Mouse (Mus musculus): ENCODE measurements around the gene Manba.

Manba gene

GRCm38 (mm10) chr3:135516891-135517290 lies 31.5 kb downstream of the Manba start:
- in situ Hi-C loops (cut with MboI; ENCODE audit: low pct_unique_long_range_greater_than_20kb in 1 of 2, low sequenced_read_pairs in 2 of 2, unreplicated experiment in 1 of 2), result no loop called here

- in situ Hi-C loops (cut with MboI; ENCODE audit: low pct_unique_long_range_greater_than_20kb in 1 of 2, low sequenced_read_pairs in 2 of 2, unreplicated experiment in 1 of 2), result no loop called here
Observed at GRCm38 (mm10) chr3:135518882-135519281, 33.5 kb downstream of the Manba start.

- in situ Hi-C loops (cut with MboI; ENCODE audit: low pct_unique_long_range_greater_than_20kb in 1 of 2, low sequenced_read_pairs in 2 of 2, unreplicated experiment in 1 of 2), result no loop called here
Observed at GRCm38 (mm10) chr3:135519584-135519983, 34.2 kb downstream of the Manba start.

GRCm38 (mm10) chr3:135521963-135522362 lies 36.6 kb downstream of the Manba start:
- in situ Hi-C loops (cut with MboI; ENCODE audit: low pct_unique_long_range_greater_than_20kb in 1 of 2, low sequenced_read_pairs in 2 of 2, unreplicated experiment in 1 of 2), result no loop called here

- in situ Hi-C loops (cut with MboI; ENCODE audit: low pct_unique_long_range_greater_than_20kb in 1 of 2, low sequenced_read_pairs in 2 of 2, unreplicated experiment in 1 of 2), result no loop called here
Observed at GRCm38 (mm10) chr3:135522618-135523355, 37.4 kb downstream of the Manba start.

- in situ Hi-C loops (cut with MboI; ENCODE audit: low pct_unique_long_range_greater_than_20kb in 1 of 2, low sequenced_read_pairs in 2 of 2, unreplicated experiment in 1 of 2), result loop anchor here in 1 of 2 experiments (25.0 kb wide), 1 partner anchor 1988 kb away; the partner anchor contains the start of gene Tet2
Observed at GRCm38 (mm10) chr3:135524900-135525299, 39.5 kb downstream of the Manba start.

- in situ Hi-C loops (cut with MboI; ENCODE audit: low pct_unique_long_range_greater_than_20kb in 1 of 2, low sequenced_read_pairs in 2 of 2, unreplicated experiment in 1 of 2), result loop anchor here in 1 of 2 experiments (25.0 kb wide), 1 partner anchor 1992 kb away; the partner anchor contains the start of gene Tet2
Observed at GRCm38 (mm10) chr3:135529670-135530069, 44.3 kb downstream of the Manba start.

GRCm38 (mm10) chr3:135531762-135532161 lies 46.4 kb downstream of the Manba start:
- in situ Hi-C loops (cut with MboI; ENCODE audit: low pct_unique_long_range_greater_than_20kb in 1 of 2, low sequenced_read_pairs in 2 of 2, unreplicated experiment in 1 of 2), result loop anchor here in 1 of 2 experiments (25.0 kb wide), 1 partner anchor 1994 kb away; the partner anchor contains the start of gene Tet2

- in situ Hi-C loops (cut with MboI; ENCODE audit: low pct_unique_long_range_greater_than_20kb in 1 of 2, low sequenced_read_pairs in 2 of 2, unreplicated experiment in 1 of 2), result loop anchor here in 1 of 2 experiments (25.0 kb wide), 1 partner anchor 1997 kb away; the partner anchor contains the start of gene Tet2
Observed at GRCm38 (mm10) chr3:135534103-135534502, 48.7 kb downstream of the Manba start.

GRCm38 (mm10) chr3:135546212-135546923 lies 61.0 kb downstream of the Manba start:
- in situ Hi-C loops (cut with MboI; ENCODE audit: low pct_unique_long_range_greater_than_20kb in 1 of 2, low sequenced_read_pairs in 2 of 2, unreplicated experiment in 1 of 2), result loop anchor here in 1 of 2 experiments (25.0 kb wide), 1 partner anchor 2009 kb away; the partner anchor contains the start of gene Tet2

GRCm38 (mm10) chr3:135547298-135547697 lies 61.9 kb downstream of the Manba start:
- in situ Hi-C loops (cut with MboI; ENCODE audit: low pct_unique_long_range_greater_than_20kb in 1 of 2, low sequenced_read_pairs in 2 of 2, unreplicated experiment in 1 of 2), result loop anchor here in 1 of 2 experiments (25.0 kb wide), 1 partner anchor 2010 kb away; the partner anchor contains the start of gene Tet2

- in situ Hi-C loops (cut with MboI; ENCODE audit: low pct_unique_long_range_greater_than_20kb in 1 of 2, low sequenced_read_pairs in 2 of 2, unreplicated experiment in 1 of 2), result no loop called here
Observed at GRCm38 (mm10) chr3:135552874-135553273, 67.5 kb downstream of the Manba start.

GRCm38 (mm10) chr3:135555192-135555591 lies 69.8 kb downstream of the Manba start:
- in situ Hi-C loops (cut with MboI; ENCODE audit: low pct_unique_long_range_greater_than_20kb in 1 of 2, low sequenced_read_pairs in 2 of 2, unreplicated experiment in 1 of 2), result no loop called here

GRCm38 (mm10) chr3:135556052-135556587 lies 70.7 kb downstream of the Manba start:
- in situ Hi-C loops (cut with MboI; ENCODE audit: low pct_unique_long_range_greater_than_20kb in 1 of 2, low sequenced_read_pairs in 2 of 2, unreplicated experiment in 1 of 2), result no loop called here

GRCm38 (mm10) chr3:135556851-135557662 lies 71.6 kb downstream of the Manba start:
- in situ Hi-C loops (cut with MboI; ENCODE audit: low pct_unique_long_range_greater_than_20kb in 1 of 2, low sequenced_read_pairs in 2 of 2, unreplicated experiment in 1 of 2), result no loop called here

- in situ Hi-C loops (cut with MboI; ENCODE audit: low pct_unique_long_range_greater_than_20kb in 1 of 2, low sequenced_read_pairs in 2 of 2, unreplicated experiment in 1 of 2), result no loop called here
Observed at GRCm38 (mm10) chr3:135562036-135562435, 76.6 kb downstream of the Manba start.

GRCm38 (mm10) chr3:135563163-135563689 lies 77.8 kb downstream of the Manba start:
- in situ Hi-C loops (cut with MboI; ENCODE audit: low pct_unique_long_range_greater_than_20kb in 1 of 2, low sequenced_read_pairs in 2 of 2, unreplicated experiment in 1 of 2), result no loop called here

- in situ Hi-C loops (cut with MboI; ENCODE audit: low pct_unique_long_range_greater_than_20kb in 1 of 2, low sequenced_read_pairs in 2 of 2, unreplicated experiment in 1 of 2), result no loop called here
Observed at GRCm38 (mm10) chr3:135564706-135565105, 79.3 kb downstream of the Manba start.

Data from mouse embryonic stem cell (cell line).